Mouse (Mus musculus) NIH3T3 (cell line): Measurements from ENCODE around the gene Gngt2.
"Not testable (repeated sequence)": the region's sequence is repeated elsewhere in the genome, so short reads cannot be mapped to it uniquely, and the experiment has no call there.

Experiments used
- DNase-seq: peaks from one replicate; pipeline ENCODE4 v3.0.0-alpha.2; 2012; ENCODE audit warnings: low read depth

Gene Gngt2

DNA sequence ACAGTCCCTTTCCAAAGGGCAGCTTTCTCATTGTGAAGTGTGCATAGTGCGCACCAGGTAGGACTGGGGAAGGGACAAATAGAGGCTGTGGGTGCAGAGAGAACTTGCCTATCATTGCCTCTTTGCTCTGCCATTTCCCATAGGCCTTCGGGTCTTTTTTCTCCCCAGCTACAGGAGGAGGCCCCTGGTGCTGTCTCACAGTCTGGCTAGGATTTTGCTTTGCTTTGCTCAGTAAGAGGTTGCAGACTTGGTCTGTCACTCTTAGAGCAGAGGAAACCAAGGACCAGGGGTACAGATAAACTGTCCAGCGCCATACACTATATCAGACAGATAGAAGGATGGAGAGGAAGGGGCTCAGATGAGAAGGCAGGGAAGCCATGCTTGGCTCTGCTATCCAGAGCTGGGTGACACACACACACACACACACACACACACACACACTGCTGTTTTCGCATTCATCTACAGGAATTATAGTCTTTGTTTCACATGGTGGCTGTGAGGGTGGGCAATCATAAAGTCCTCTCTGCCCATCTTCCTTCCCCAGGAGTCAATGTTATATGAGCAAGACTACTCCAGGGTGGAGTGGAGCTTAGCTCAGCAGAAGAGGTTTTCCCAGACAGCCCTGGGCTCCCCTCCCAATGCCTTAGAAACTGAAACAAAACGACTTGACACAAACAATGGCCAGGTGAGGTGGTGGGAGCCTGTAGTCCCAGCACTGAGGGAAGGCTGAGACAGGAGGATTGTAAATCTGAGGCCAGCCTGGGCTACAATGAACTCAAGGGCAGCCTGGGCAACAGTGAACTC is 3.9 kb downstream of the Gngt2 start:
- no peak for DNase-seq

DNA sequence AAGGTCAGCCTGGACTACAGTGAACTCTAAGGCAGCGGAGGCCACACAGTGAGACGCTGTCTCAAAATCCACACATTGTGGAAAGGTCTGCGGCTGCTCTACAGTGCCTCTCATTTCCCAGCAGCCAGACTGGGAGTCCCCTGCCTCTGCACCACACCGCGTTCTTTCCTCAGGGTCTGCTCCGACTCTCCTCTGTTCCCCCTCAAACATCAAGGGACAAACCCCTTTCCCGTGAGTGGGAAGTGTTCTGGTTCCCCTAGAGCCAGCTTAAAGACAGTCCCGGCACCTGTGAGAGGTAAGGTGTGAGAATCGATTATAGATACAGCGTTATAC is 4.4 kb downstream of the Gngt2 start:
- no peak for DNase-seq

- peak; percentile 26 for DNase-seq
Measured at GRCm38 (mm10) chr11:95842074-95842681, 5.2 kb downstream of the Gngt2 start, which contains the start of gene Abi3. Abi3 (minus strand) TSS chr11:95842476.

GRCm38 (mm10) chr11:95842953-95843352 is 5.9 kb downstream of the Gngt2 start:
- no peak for DNase-seq

DNA sequence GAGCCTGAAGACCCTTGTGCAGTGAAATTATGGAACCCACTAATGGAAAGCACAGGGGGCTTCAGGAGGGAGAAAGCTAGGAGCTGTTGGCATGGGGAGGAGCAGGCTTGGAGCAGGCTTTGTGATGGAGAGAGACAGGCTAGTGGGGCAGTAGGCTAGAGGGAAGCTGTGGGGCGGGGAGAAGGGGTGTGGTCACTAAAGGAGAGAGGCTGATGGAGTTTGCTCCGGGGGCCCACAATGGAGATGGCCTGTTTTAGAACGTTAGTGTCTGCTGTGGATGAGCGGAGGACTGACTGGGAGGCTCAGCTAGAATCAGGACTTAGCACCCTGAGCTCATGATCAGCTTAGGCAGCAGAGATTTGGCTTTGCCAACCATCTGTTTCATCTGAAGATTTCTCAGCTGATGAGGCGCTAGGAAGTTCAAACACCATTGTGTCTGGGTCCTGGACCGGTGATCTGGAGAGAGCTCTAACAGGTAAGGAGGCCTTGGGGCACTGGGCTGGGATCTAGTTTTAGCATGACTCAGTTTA is 6.5 kb downstream of the Gngt2 start:
- no peak for DNase-seq

GRCm38 (mm10) chr11:95844935-95845334 is 7.9 kb downstream of the Gngt2 start:
- no peak for DNase-seq

DNA sequence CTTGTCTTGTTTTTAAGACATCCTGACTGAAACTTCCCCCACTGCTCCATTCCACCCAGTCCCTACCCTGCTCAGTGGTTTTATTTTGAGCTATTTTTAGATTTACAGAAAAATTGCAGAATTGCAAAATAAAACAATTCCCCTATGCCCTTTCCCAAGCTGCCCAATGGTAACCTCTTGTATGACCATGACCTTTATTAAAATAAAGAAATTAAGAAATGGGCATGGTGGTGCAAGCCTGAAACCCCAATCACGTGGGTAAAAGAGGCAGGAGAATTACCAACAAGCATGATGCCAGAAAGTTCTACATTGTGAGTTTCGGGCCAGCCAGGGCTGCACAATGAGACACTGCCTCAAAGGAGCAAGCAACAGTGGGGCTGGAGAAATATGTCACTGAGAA is 13.9 kb downstream of the Gngt2 start:
- DNase-seq: no peak

DNA sequence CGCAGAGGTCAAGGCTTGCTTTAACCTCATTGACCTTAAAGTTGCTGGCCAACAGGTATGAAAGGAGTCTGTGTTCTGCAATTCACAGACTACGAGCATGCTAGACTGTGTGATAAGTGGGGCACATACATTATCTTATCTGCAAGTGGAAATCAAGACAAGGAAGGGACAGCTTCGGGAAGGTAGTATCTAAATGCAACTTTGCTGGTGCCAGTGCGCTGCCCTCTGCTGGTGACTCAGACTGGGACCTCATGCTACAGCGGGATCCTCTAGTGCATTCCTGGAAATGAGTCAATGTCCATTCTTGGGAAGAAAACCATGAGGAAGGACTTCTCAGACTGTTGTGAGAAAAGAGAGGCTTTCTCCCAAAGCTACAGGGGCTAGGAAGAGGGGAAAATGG is 16.7 kb downstream of the Gngt2 start:
- DNase-seq: peak; percentile 86

- no peak for DNase-seq
Measured at GRCm38 (mm10) chr11:95857306-95857705, 20.3 kb downstream of the Gngt2 start.

- peak; percentile 71 for DNase-seq
Measured at GRCm38 (mm10) chr11:95857716-95858527, 20.9 kb downstream of the Gngt2 start.

GRCm38 (mm10) chr11:95858528-95859467 is 21.8 kb downstream of the Gngt2 start:
- DNase-seq: peak; percentile 98

GRCm38 (mm10) chr11:95859468-95859855 is 22.4 kb downstream of the Gngt2 start:
- peak; percentile 76 for DNase-seq

- DNase-seq: peak; percentile 18
Measured at GRCm38 (mm10) chr11:95860071-95860490, 23.1 kb downstream of the Gngt2 start.

DNA sequence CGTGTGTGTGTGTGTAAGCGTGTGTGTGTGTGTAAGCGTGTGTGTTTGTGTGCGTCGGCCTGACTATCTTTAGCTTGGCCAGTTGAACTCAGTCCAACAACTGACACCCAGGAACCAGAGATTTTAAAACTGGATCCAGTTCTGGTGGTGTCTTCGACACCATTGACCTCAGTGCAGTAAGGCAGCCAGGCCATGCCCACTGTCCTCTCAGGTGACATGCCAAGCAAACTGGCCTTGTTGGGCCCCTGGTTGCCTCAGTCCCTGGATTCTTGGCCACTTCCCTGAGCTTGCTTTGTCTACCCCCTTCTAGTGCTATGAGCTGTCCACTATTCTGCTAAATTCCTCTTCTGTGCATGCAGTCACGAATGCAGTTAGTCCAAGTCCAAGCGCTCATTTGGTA is 24.4 kb downstream of the Gngt2 start:
- DNase-seq: no peak

DNA sequence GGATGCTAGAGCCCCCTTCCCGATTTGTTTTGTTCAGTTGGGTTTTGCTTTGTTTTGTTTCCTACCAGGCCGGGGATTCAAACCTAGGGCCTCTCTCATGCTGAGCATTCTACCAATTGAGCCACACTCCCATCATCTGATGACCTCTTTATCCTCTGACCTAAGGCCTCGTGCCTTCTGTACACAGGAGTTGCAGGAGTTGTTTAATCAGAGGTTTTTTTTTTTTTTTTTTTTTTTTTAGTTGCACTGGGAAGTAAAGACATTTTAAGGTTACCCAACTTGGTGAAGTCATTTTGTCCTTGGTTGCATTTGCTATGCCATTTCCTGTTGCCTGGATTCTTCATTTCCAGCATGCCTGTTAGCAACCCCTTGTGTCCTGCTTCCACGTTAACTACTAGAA is 32.4 kb downstream of the Gngt2 start:
- DNase-seq: no peak

GRCm38 (mm10) chr11:95869918-95870470 is 33.0 kb downstream of the Gngt2 start:
- DNase-seq: no peak

DNA sequence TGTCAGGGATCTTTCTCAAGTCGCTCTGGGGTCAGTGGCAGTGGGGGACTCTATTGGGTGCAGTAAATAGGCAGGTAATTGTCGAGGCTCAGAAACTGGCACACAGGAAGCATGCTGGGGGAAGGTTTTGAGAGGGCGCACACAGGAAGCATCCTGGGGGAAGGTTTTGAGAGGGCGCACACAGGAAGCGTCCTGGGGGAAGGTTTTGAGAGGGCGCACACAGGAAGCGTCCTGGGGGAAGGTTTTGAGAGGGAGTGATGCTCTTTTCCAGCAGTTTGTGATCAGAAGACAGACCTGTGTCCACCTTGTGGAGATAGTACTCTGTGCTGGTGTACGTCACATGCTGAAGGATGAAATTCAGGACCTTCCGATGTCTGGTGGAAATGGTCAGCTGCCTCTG is 38.8 kb downstream of the Gngt2 start:
- peak; percentile 43 for DNase-seq

- peak; percentile 82 for DNase-seq
Measured at GRCm38 (mm10) chr11:95876296-95876695, 39.3 kb downstream of the Gngt2 start.

GRCm38 (mm10) chr11:95879861-95880260 is 42.8 kb downstream of the Gngt2 start:
- not testable (repeated sequence) for DNase-seq

GRCm38 (mm10) chr11:95890462-95891051 is 53.5 kb downstream of the Gngt2 start:
- DNase-seq: no peak
